In genomic region chr19:21854526-21855228, GRCm38 (mm10) we compare ENCODE assay signal across 26 mouse cellular contexts.
A peak's percentile ranks its signal among the peaks of the same experiment; 100 is the strongest.
DNase-seq lines count a peak whose midpoint lies in the region; ATAC-seq and TF ChIP-seq lines count a peak whose summit lies in the region.
"Had no signal": no experiment of that assay in that cellular context is flagged by ENCODE, and none has a peak within 500 bp of the region (broad histone marks: within the 10 kb centered on the region; RNA-seq: fewer than 3 reads in every experiment).

No protein-coding gene starts in this region.

- H3K27ac ChIP-seq in heart, embryonic 15.5 days = peak overlapping the region; percentile 32
- H3K27ac ChIP-seq in kidney, postnatal 0 days = no peak overlapping the region
- peak overlapping the region; percentile 79 for H3K27ac ChIP-seq in MEL (ENCODE audit: control insufficient read depth, low read depth, low read length)
- H3K27ac ChIP-seq: embryonic facial prominence, embryonic 10.5 days; embryonic facial prominence, embryonic 15.5 days; forebrain, embryonic 13.5 days; hindbrain, embryonic 13.5 days; liver, embryonic 15.5 days; midbrain, embryonic 12.5 days; neural tube, embryonic 15.5 days had no signal

- H3K4me1 ChIP-seq in heart, embryonic 15.5 days (replicated peaks) = peaks cover 12% of the 10 kb centered on the region
- H3K4me1 ChIP-seq in kidney, postnatal 0 days (replicated peaks; ENCODE audit: insufficient read depth, low read length) = no peaks in the 10 kb centered on the region
- H3K4me1 ChIP-seq in MEL (ENCODE audit: control insufficient read depth in 1 of 2, insufficient read depth in 2 of 2, low read length in 2 of 2) = peaks cover 0 to 12% of the 10 kb centered on the region in 2 experiments; a peak in 3 of 4 replicates
- H3K4me1 ChIP-seq: embryonic facial prominence, embryonic 10.5 days; embryonic facial prominence, embryonic 15.5 days; forebrain, embryonic 13.5 days; hindbrain, embryonic 13.5 days; liver, embryonic 15.5 days; midbrain, embryonic 12.5 days; neural tube, embryonic 15.5 days had no signal

- no peak for TF ChIP-seq EP300 in MEL (IDR thresholded peaks at IDR 0.05; ENCODE audit: low read depth in 1 of 2, low read length in 2 of 2)

- H3K36me3 ChIP-seq in heart, embryonic 15.5 days = peaks cover 64% of the 10 kb centered on the region
- H3K36me3 ChIP-seq in kidney, postnatal 0 days (ENCODE audit: insufficient read depth, low read length) = peaks cover 35% of the 10 kb centered on the region
- peaks cover 0 to 9% of the 10 kb centered on the region in 2 experiments; a peak in 3 of 4 replicates for H3K36me3 ChIP-seq in MEL (ENCODE audit: control insufficient read depth in 1 of 2, insufficient read depth in 2 of 2, low read length in 2 of 2)

- H3K9me3 ChIP-seq in heart, embryonic 15.5 days (replicated peaks) = no peaks in the 10 kb centered on the region
- no peaks in the 10 kb centered on the region for H3K9me3 ChIP-seq in kidney, postnatal 0 days (replicated peaks; ENCODE audit: low read length)
- H3K9me3 ChIP-seq in MEL (replicated peaks; ENCODE audit: insufficient read depth, low read length) = no peaks in the 10 kb centered on the region
- H3K9me3 ChIP-seq: embryonic facial prominence, embryonic 10.5 days; embryonic facial prominence, embryonic 15.5 days; forebrain, embryonic 13.5 days; hindbrain, embryonic 13.5 days; liver, embryonic 15.5 days; midbrain, embryonic 12.5 days; neural tube, embryonic 15.5 days had no signal

- ATAC-seq in heart, embryonic 15.5 days (replicated peaks; ENCODE audit: insufficient number of reproducible peaks, insufficient read depth, low FRiP score, low read depth) = no peak
- no peak for ATAC-seq in kidney, postnatal 0 days (replicated peaks; ENCODE audit: low FRiP score, low read depth)
- ATAC-seq: activated CD4-positive, CD25-positive, alpha-beta regulatory T cell, adult 4 months; forebrain, embryonic 13.5 days; intestine, embryonic 16.5 days had no signal

- no peak overlapping the region for H3K4me3 ChIP-seq in heart, embryonic 15.5 days
- H3K4me3 ChIP-seq in kidney, postnatal 0 days (replicated peaks; ENCODE audit: low read depth, low read length) = no peak overlapping the region
- H3K4me3 ChIP-seq in MEL (ENCODE audit: control insufficient read depth in 1 of 2, insufficient read depth in 1 of 2, low read depth in 2 of 2, low read length in 2 of 2) = no peak overlapping the region
- H3K4me3 ChIP-seq: embryonic facial prominence, embryonic 10.5 days; embryonic facial prominence, embryonic 15.5 days; forebrain, embryonic 13.5 days; hindbrain, embryonic 13.5 days; liver, embryonic 15.5 days; midbrain, embryonic 12.5 days; neural tube, embryonic 15.5 days had no signal

- peak; percentile 45 for TF ChIP-seq RAD21 in MEL (IDR thresholded peaks at IDR 0.05; ENCODE audit: low read depth, low read length)

- no peak for DNase-seq in heart, postnatal 4 days
- DNase-seq in kidney, postnatal 0 days (ENCODE audit: low spot score) = peak; percentile 69
- DNase-seq in kidney, postnatal 14 days = no peak
- peak; percentile 52 for DNase-seq in MEL (ENCODE audit: low read depth, low spot score)
- peak; percentile 8 for DNase-seq in adipocyte (ENCODE audit: low spot score)
- DNase-seq: adrenal gland, adult 8-10 months; B cell, adult 2 months; cerebellum, adult 8-10 months; cerebellum, postnatal 25 days; gastrocnemius, postnatal 14 days; layer of hippocampus, adult 9-11 months; liver; lung, embryonic 14.5 days; lung, postnatal 36 days; retina, postnatal 1 day; right cerebral cortex, postnatal 14 days had no signal

- H3K27me3 ChIP-seq in heart, embryonic 15.5 days = no peaks in the 10 kb centered on the region
- H3K27me3 ChIP-seq in kidney, postnatal 0 days (ENCODE audit: insufficient read depth, low read length) = no peaks in the 10 kb centered on the region
- H3K27me3 ChIP-seq in MEL (ENCODE audit: control insufficient read depth in 1 of 2, insufficient read depth in 2 of 2, low read length in 2 of 2) = no peaks in the 10 kb centered on the region
- H3K27me3 ChIP-seq: embryonic facial prominence, embryonic 15.5 days; forebrain, embryonic 13.5 days; hindbrain, embryonic 13.5 days; liver, embryonic 15.5 days; midbrain, embryonic 12.5 days; neural tube, embryonic 15.5 days had no signal

- TF ChIP-seq CTCF in kidney, postnatal 0 days (IDR thresholded peaks at IDR 0.05; ENCODE audit: low read depth) = no peak
- TF ChIP-seq CTCF in MEL (IDR thresholded peaks at IDR 0.05 in 2 of 3, conservative IDR thresholded peaks at IDR 0.05 in 1 of 3; ENCODE audit: control insufficient read depth in 1 of 3, insufficient read depth in 1 of 3, low read depth in 2 of 3, low read length in 3 of 3, poor library complexity in 1 of 3, severe bottlenecking in 1 of 3) = peak in 2 of 3 experiments; percentile 23 to 34; a peak in 4 of 6 replicates

- H3K4me2 ChIP-seq in heart, embryonic 15.5 days = no peak overlapping the region
- no peak overlapping the region for H3K4me2 ChIP-seq in kidney, postnatal 0 days (ENCODE audit: low read length)
- H3K4me2 ChIP-seq: embryonic facial prominence, embryonic 15.5 days; forebrain, embryonic 13.5 days; hindbrain, embryonic 13.5 days; liver, embryonic 15.5 days; lung, embryonic 14.5 days; midbrain, embryonic 12.5 days; neural tube, embryonic 15.5 days had no signal

- TF ChIP-seq POLR2A in MEL (IDR thresholded peaks at IDR 0.05; ENCODE audit: control insufficient read depth in 1 of 2, insufficient read depth in 1 of 2, low read depth in 1 of 2, low read length in 2 of 2, poor library complexity in 1 of 2) = no peak

- WGBS in heart, embryonic 15.5 days = 82% methylated on average over 5 of the region's 5 CpGs
- 81% methylated on average over 5 of the region's 5 CpGs for WGBS in kidney, postnatal 0 days

- no peak overlapping the region for H3K9ac ChIP-seq in heart, embryonic 15.5 days
- H3K9ac ChIP-seq in kidney, postnatal 0 days (ENCODE audit: low read depth, low read length) = no peak overlapping the region
- H3K9ac ChIP-seq in MEL (ENCODE audit: control insufficient read depth, low read depth, low read length, poor library complexity, severe bottlenecking) = no peak overlapping the region
- H3K9ac ChIP-seq: embryonic facial prominence, embryonic 15.5 days; forebrain, embryonic 13.5 days; hindbrain, embryonic 13.5 days; liver, embryonic 15.5 days; lung, embryonic 14.5 days; midbrain, embryonic 12.5 days; neural tube, embryonic 15.5 days had no signal

- H3K79me2 ChIP-seq in MEL (ENCODE audit: control insufficient read depth, insufficient read depth, low read length, poor library complexity) = no peaks in the 10 kb centered on the region

TF ChIP-seq in MEL, 35 proteins besides CTCF, POLR2A, EP300 and RAD21:
- TF ChIP-seq JUND (IDR thresholded peaks at IDR 0.05; ENCODE audit: low read depth, low read length) (no peak), MAFK (IDR thresholded peaks at IDR 0.05; ENCODE audit: borderline replicate concordance, low read depth, low read length) (no peak), MYB (IDR thresholded peaks at IDR 0.05; ENCODE audit: low read depth, low read length) (no peak), ZNF384 (IDR thresholded peaks at IDR 0.05; ENCODE audit: low read depth, low read length) (peak; percentile 68), TBP (IDR thresholded peaks at IDR 0.05; ENCODE audit: low read depth, low read length) (0 out of 2 replicates have a peak, but pooled peaks have one; percentile 4), SMC3 (IDR thresholded peaks at IDR 0.05; ENCODE audit: low read depth, low read length) (peak; percentile 41), MAX (IDR thresholded peaks at IDR 0.05; ENCODE audit: low read length) (no peak), SIN3A (IDR thresholded peaks at IDR 0.05; ENCODE audit: low read length) (no peak), ZC3H11A (IDR thresholded peaks at IDR 0.05; ENCODE audit: low read depth, low read length) (0 out of 2 replicates have a peak, but pooled peaks have one; percentile 4), TAL1 (IDR thresholded peaks at IDR 0.05; ENCODE audit: low read length) (no peak), MXI1 (IDR thresholded peaks at IDR 0.05; ENCODE audit: low read depth, low read length) (no peak), POLR2AphosphoS5 (IDR thresholded peaks at IDR 0.05; ENCODE audit: borderline replicate concordance, low read depth, low read length) (no peak)
TF ChIP-seq in MEL: peak in this region for 4.

Comparison
In these comparisons a context has a peak if more than half of its experiments do, and no peak if none do; other contexts are left out.
1. DNase-seq: peak in kidney, postnatal 0 days (single experiment), MEL (single experiment) and adipocyte (single experiment); none in heart, postnatal 4 days (single experiment) and kidney, postnatal 14 days (single experiment).